Mouse (Mus musculus) thymus, adult 18-20 months (tissue): ENCODE measurements around the gene Galc.

Source experiments
- DNase-seq, 2 experiments: peaks; one replicate each; pipeline ENCODE4 v3.0.0; 2022; ENCODE audit warnings: mixed read lengths in 2 of 2

Gene Galc

GRCm38 (mm10) chr12:98180235-98180800, 78.9 kb downstream of the Galc start:
- no peak for DNase-seq

GRCm38 (mm10) chr12:98179496-98179895, 79.8 kb downstream of the Galc start:
- no peak for DNase-seq

DNA sequence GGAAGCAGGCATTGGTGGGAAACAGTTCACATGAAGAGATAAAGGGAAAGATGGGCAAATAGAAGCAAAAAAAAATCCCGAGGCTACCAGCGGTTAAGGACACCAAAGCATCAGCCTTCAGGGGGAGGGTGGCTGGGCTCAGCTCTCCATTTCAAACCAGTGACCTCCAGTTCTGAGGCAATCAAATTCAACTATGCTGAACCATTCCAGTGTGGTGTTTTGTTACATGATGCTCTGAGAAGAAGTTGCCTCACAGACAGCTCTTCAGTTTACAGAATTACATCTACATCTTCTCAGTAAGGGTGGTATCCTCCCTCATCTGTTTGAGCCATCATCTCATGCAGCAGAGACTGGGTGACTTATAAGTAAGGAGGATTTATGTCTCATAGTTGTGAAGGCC, 82.6 kb downstream of the Galc start:
- DNase-seq: no peak

GRCm38 (mm10) chr12:98161901-98162300, 97.4 kb downstream of the Galc start:
- no peak for DNase-seq

DNA sequence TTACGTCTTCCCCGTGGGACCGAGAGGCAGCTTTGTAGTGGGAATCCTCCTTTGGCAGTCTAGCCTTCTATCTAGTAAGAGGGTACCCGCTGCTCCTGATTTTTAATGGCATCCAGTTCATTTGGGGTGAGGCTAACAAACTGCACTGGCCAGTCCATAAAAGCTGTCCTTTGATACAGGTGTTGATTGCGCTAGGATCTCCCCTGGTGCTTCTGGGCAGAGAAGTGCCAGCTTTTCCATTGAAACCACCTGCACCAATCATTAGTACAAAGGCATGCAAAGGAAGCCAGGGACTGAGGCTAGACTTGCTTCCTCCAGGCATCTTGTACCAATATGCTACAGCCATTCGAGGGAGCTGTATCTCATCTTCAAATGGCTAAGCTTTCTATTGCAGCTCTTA, 98.4 kb downstream of the Galc start:
- no peak for DNase-seq
